Mouse (Mus musculus): ENCODE measurements around the gene Rspo1.
A peak's percentile ranks its signal among the peaks of the same experiment; 100 is the strongest.
"Not testable (repeated sequence)": the region's sequence is repeated elsewhere in the genome, so short reads cannot be mapped to it uniquely, and the experiment has no call there.

The Rspo1 gene

DNA sequence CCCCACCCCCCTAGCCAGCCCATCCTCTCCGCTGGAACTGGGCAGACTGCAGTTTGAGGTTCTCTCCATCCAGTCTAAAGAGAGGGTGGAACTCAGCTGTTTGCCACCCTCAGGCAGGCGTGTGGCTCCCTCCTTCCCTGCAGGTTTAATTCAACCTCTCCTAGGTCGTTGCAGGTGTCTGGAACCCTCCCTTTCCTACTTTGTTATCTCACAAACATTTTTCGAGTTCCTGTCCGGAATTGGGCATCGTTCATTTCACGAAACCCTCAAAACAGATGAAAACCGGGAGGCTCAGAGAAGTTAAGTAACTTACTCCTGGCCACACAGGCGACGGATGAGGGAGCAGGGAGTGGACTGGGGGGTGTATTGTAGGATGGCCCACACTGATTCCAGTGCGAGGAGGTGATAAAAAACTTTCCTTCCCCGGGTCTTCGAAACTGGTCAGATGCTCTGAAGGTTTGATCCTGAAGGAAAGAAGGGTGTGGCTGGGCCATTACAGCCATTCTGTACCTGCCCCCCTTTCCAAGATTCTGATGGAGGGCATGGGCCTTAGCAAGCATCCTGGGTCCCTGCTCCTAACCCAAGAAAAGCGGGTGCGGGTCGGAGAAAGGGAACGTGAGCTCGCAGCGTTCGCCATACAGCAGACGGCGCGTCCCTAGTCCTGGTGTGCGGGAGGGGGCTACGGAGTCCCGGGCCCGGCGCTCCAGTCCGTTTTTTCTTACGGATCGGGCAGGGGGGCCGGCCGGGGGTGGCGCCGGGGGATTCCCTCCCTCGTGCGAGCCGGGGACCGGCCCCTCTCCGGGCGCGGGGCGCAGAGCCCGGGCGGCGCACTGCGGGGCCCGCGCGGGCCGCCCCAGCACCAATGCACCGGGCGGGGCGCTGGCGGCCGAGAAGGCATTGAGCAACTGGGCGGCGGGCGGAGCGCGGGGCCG lies at the start of gene Rspo1:
Rspo1 (plus strand) TSS at position 760 of the 932 bp plus-strand sequence.
- no peak for DNase-seq (ENCODE audit: low spot score)

DNA sequence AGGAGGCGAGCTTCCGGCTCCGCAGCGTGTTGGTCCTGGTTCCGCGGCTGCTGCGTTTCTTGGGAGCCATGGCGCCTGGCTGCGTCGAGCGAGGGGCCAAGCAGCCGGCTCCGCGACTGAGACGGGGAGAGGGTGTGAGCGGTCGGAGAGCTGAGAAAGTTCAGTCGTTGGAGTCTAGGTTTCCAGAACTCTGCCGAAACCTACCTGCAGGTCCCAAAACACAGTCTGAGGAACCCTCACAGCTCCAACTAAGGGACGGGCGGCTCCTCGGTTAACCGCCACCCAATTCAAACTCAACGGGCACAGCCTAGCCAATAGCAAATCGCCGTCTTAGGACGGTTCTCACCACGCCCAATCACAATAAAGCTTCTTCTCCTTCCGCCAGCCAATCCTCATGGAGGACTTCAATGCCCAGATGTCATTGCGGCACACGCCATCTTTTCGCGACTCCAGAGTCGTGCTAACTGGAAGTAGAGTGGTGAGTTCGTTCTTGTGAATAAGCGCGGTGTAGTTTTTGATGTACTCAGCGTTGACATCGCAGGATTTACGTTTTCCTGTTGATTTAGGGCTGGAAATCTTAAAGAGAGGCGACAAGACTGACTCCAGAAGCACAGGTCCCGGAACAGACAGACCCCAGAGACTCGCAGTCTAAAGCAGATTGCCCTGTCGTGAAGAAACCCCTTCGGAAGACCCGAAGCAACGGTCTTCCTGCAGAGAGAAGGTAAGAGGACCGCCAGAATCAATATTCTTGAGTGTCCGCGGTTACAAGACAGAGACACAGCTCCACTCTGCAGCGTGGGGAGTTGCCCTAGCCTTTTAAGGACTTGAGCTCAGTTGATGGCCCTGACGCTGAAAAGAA lies 49.4 kb upstream of the Rspo1 start, which contains the start of gene 9930104L06Rik:
9930104L06Rik (plus strand) TSS at position 436 of the 859 bp plus-strand sequence.
- peak; percentile 88 for DNase-seq (ENCODE audit: low spot score)

DNA sequence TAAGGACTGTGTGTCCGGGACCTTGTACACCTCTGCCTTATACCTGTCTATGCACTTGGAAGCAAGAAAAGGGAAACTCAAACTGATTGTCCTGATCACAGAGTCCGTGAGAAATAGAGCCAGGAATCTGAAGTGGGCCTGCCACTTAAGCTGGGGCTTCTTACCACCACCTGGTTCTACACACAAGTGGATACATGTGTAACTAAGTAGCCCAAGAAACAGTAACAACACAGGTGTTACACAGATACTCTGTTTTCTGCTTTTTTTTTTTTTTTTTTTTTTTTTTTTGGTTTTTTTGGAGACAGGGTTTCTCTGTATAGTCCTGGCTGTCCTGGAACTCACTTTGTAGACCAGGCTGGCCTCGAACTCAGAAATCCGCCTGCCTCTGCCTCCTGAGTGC lies 47.0 kb upstream of the Rspo1 start, which contains the start of gene Cdca8:
Cdca8 (minus strand) TSS at position 101 of the 400 bp plus-strand sequence.
- DNase-seq (ENCODE audit: low spot score): not testable (repeated sequence)

DNA sequence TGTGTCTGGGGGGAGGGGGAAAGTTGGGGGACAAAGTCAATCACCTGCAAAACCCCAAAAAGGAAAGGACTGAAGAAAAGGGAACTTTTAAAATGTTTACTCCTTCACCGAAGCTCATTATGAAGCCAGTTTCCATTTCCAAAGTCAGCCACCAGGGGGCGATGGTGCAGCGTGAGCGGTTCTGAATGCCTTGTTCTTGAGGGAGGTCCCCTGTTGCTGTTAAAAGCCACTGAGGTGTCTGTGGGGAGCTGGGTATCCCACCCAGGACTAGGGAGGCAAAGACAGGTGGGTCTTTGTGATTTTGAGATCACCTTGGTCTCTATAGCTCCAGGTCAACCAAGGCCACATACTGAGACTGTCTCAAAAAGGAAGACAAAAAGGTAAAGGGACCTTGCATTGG lies 43.2 kb upstream of the Rspo1 start:
- DNase-seq (ENCODE audit: low spot score): peak; percentile 70

DNA sequence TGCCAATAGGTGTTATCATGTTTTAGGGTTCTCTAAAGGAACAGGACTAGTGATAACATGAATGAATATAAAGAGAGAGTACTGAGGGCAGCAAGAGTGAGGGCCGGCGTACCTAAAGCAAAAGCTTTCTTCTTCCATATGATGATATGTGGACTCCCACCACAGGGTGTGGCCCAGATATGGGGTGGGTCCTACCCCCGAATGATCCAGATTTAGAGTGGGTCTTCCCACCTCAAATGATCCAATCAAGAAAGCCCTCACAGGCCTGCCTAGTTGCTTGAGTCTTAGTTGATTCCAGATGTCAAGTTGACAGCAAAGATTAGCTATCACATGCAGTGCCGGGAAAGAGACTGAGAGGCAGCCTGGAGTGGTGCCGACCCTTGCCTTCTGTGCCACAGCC lies 42.4 kb upstream of the Rspo1 start:
- DNase-seq (ENCODE audit: low spot score): no peak

DNA sequence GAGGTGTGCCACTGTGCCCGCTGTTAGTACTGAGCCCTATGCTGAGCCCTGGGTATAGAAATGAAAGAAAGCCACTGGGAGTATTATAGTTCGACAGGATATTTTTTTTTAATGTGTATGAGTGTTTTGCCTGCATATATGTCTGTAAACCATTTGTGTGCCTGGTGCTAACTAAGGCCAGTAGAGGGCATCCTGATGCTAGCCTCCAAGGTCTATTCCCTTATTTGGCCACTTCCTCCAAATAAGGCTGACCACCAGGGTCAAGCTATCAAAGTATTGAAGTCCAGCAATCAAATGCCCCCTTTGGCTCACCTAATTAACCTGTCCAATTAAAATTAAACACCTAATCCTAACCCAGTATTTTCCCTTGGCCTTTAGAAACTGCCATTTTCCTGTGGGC lies 41.3 kb upstream of the Rspo1 start:
- no peak for DNase-seq (ENCODE audit: low spot score)

DNA sequence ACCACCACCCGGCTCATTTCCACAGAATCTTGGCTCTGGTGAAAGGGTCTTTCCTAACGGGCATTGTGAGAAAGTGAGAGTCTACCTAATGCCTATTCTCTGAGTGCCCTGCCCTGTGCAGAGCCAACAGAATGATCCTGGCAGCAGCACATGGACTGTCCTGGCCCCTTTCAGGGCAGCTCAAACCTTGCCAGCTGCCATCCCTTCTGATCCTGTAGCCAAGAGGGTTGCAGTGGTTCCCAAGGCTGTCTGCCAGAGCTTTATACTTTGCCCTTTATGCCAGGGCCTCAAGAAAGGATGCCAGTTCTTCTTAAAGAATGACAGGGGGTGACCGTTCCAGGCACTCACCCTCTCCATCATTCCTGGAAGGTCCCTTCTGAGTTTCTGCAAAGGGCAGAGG lies 36.7 kb upstream of the Rspo1 start:
- DNase-seq (ENCODE audit: low spot score): no peak

DNA sequence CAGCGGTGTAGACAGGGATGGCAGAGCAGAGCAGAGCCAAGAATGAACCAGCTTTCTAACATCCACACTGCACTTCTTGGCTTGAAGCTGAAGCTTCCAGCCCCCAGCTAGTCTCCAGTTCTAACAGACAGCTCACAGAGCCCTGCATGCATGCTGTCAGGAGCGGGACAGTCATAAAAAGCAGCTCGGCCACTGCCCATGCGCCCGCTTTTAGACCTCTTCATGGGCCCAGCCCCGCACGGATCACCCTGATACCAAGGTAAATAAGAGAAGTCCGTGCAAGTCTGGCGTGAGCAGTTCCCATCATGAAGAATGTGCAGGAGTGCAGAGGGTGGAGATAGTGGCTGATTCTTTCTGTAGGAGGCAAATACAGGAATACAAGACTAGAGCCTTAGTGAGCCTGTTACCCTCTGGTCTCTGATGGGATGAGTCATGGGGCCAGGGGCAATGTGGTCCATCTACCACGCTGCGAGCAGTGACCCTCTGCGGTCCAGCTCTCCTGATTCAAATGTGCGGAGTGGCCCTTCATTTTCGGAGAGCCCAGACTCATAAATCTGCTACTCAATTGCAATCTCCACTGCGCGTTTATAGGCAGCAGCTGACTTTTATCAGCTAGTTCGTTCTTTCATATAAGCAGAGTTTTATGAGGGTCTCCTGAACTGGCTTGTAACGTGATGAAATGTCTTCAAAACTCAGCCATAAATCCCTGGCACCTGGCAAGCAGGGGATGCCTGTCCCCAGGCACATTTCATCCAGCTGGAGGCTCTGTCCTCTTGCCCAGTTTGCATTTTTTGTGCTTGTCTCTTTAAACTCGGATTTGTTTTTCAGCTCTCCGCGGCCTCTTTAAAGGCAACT lies 35.8 kb upstream of the Rspo1 start:
- DNase-seq (ENCODE audit: low spot score): no peak

DNA sequence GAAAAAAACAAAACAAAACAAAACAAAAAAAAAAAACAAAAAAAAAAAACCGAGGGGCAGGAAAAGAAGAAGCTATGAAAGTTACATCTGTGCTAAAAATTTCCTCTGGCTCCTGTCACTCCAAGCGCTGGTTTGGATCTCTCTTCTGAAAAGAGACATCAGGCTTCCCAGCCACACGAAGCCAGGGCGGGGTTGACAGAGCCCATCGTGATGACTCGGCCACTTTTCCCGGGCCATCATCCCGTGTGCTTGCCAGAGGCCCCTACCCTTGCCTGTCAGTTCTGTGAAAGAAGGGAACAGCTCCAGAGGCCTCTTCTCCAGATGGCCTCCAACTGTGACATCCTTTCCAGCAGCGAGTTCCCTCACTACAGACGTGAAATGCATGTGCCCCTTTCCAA lies 35.2 kb upstream of the Rspo1 start:
- no peak for DNase-seq (ENCODE audit: low spot score)

DNA sequence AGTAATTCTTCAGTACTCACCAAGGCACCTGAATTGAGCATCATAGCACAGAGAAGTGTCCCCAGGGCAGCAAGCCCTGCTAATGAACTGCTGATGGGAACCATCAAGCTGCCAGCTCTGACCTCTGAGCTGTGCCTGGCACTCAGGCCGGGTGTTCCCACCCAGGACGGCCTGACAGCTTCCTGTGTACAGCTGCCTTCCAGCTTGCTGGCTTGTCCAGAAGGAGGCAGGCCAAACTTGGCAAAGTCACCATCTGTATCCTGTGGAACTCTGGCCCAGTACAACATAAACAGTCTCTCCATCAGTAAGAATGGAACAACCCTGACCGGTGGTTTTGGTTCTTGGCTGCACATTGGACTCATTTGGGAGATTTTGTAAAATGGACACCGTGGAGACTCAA lies 32.7 kb upstream of the Rspo1 start:
- DNase-seq (ENCODE audit: low spot score): no peak

DNA sequence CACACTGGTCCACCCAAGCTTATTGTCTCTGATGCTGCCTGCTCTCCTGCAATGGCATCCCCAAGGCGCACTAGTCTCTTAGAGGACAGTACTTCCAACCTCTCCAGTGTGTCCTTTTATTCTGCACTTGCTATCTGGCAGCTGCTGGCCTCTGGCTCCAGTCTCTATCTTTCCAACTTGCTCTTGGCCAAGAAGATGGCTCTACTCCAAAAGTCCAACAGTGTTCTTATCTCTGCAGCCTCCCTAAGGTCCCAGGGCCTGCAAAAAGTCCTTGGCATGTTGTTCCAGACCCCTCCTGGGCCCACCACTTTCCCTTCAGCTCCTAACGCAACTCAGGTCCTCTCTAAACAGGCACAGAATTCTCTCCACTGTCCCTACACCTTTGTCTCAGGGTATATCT lies 28.9 kb upstream of the Rspo1 start:
- no peak for DNase-seq (ENCODE audit: low spot score)

DNA sequence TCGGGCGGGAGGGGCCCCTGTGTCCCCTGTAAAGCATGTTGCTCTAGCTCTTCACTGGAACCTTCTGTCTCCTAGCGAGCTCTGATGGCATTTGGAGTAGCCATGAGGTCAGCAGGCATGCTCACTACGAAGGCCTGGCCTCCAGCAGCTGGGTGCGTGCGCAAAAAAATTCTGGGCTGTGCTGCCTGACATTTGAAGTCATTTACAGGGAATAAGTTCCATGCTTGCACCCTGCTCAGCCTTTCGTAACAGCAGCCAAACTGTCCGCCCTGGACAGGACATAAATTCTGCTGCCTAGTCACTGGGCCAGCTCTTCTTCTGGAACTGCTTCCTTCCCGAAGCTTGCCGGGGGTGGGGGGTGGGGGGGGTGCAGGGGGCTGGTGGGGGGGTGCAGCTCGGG lies 27.2 kb upstream of the Rspo1 start:
- no peak for DNase-seq (ENCODE audit: low spot score)

DNA sequence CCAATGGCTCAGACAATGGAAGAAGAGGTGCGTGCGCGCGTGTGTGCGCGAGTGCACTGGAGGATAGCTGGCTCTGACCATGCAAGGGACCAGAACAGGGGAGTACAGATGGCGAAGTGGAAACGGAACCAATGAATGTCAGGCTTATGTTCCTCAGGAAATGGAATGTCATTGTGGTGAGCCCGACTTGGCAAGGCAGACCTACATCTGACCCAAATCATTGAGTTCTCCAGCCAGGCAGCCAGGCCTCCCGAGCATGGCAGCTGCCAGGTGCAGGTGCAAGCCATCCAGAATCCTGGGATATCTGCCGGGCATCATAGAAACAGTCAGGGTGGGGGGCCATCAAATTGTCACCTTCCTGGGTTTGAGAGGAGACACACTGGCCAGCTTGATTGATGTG lies 25.3 kb upstream of the Rspo1 start:
- DNase-seq (ENCODE audit: low spot score): no peak

DNA sequence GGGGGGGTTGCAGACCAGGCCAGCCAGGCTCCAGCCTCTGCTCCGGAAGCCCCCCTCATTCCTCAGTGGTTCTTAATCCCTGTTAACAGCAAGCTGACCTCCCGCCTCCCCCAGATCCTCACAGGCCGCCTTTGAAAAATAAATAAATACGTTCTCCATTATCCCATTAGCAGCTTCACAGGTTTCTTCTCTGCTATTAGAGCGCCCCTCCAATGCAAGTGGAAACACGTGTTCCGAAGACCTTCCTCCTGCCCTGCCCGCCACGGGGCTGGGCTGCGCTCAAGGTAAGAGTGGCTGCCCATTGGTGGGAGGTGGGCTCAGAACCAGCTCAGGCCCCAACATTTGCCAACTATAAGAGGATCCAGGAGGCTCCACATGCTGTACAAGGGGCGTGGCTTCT lies 23.7 kb upstream of the Rspo1 start:
- DNase-seq (ENCODE audit: low spot score): no peak

DNA sequence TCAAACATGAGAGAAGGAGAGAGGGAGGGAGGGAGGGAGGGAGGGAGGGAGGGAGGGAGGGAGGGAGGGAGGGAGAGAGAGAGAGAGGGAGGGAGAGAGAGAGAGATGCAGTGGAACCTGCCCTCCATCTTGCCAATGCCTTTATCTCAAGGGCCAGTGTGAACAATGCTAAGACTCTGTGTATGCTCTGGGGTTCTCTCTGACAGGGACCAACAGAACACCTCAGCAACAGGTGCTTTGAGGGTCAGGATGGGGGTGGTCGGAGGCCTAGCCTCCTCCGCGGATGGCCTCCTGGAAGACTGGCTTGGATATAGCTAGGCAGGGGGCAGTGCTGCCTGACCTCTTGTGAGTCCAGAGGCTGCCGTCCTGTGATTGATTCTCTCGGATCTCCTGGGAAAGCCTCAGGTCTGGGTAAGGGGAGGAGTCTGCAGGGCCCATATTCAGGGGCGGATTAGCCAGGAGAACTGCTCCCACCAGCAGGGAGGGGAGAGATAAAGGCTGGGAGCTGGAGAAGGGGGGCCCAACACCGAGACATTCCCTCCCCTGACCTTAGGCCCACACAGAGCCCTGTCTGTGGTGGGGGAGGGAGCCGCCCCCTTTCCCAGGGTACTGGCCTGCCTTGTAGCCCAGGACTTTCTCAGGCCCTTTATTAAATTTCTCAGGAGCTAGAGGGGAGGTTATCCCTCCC lies 21.2 kb upstream of the Rspo1 start:
- DNase-seq (ENCODE audit: low spot score): no peak

DNA sequence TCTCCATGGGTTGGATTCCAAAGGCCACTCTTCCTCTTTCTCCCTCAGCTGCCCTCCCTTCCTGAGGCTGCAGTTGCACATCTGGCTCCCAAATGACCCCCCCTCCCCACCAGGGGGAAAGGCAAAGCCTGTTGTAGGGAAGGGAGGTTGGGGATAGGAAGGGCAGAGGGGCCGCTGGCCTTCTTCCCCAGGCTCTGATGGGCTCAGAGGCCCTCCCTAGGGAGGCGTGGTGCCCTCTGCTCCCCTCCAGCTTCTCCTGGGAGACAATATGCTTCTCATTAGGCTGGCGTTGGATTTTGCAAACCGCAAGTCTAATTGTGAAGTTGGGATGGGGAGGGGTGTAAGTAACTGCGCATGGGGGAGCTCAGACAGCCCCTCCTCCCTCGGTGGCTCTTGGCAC lies 17.5 kb upstream of the Rspo1 start:
- DNase-seq (ENCODE audit: low spot score): no peak

DNA sequence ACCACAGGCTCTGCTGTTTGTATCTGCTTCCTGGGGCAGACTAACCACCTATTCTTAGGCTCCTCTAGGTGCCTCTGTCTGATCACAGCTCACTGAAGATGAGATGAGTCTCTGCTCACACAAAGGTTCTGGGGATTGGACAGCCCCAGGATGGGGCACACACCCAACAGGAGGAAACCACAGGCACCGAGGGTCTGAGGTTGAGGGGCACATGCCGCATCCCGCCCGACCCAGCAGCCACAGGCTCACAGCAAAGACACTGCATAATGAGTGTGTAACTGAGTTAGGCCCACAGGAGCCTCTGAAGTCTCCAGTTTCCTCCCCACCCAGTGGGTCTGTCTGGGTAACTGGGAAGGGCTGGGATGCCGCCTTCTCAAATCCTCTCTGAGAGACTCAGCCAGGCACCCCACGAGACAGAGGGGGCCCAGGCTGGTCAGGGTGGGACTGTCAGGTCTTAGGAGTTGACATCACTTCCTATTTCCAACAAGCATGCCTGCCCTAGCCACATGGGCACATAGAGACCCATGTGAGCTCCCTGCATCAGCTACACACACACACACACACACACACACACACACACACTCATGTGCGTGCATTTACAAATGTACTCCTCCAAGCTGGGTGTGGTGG lies 16.9 kb upstream of the Rspo1 start:
- no peak for DNase-seq (ENCODE audit: low spot score)

DNA sequence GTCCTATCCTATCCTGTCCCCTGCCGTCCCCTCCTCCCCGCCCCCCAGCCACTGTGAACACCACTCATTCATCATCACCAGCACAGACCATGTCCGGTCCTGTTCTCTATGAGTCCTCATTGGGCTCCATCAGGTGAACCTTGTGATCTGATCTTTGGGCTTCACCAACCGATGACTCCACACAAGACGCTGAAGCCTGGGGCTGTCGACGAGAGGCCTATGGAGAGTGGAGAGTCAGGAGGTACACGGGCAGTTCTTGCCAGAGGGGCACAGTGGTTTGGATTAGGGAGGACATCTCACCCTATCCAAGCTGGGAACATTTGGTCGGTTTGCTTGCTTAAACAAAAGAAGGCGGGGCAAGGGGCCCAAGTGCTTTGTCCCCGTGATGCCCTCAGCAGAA lies 16.0 kb upstream of the Rspo1 start:
- DNase-seq (ENCODE audit: low spot score): no peak

DNA sequence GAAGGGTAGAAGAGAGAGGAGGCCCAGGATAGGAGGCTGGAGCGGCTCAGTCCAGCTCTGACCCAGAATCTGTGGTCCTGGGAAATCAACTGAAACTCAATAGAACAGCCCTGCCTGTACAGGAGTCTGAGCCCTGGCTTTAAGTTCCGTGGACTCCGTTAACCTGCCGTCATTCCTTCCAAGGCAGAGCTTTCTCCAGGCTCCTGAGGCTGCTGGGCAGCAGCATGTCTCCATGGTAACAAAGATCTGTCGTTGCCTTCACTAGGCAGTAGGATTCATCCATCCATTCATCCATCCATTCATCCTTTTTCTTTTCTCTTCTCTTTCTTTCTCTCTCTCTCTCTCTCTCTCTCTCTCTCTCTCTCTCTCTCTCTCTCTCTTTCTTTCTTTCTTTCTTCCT lies 15.6 kb upstream of the Rspo1 start:
- DNase-seq (ENCODE audit: low spot score): no peak

DNA sequence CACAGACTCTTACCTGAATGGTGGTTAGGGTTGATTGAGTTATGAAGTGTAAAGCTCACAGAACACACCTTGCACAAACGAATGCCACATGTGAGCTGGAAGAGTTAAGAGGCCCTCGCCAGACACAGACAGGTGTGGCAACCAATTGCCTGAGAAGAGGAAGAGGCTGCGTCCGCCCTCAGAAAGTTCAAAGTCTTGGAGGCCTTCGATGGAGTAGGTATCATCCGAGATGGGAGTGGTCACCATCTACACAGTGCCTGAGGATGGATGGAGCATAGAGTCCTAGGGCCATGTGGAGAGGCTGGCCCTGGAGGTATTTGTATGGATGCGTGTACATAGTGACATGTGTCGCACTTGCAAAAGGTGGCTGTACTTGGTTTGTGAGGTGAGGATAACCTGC lies 15.1 kb upstream of the Rspo1 start:
- DNase-seq (ENCODE audit: low spot score): no peak

DNA sequence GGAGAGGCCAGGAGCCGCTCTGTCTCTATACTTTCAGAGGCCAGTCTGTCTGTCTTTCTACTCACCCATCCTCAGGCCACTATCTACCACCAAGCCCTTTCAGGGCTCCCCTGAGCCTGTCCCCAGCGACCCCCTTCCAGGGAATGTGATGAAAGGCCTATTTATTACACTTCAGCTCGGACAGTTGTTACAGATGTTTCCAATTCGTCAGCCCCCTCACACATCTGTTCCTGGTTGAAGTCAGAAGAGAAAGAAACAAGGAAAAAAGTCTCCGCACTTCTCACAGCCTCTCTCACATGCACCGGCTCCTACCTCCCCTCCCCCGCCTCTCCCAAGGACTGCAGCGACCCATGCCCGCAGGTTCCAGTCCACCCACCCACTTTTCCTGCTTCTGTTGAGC lies 13.9 kb upstream of the Rspo1 start:
- DNase-seq (ENCODE audit: low spot score): no peak
